Mouse (Mus musculus) MEL (cell line): ENCODE data around the gene Zfp507.

Source experiments
- CTCF ChIP-seq, 3 experiments: IDR thresholded peaks in 2 of 3; conservative IDR thresholded peaks in 1 of 3; 2 replicates each; pipeline ENCODE4 v1.5.1; 2011 to 2012; ENCODE audit warnings: low read length in 3 of 3, low read depth in 2 of 3, mild to moderate bottlenecking in 2 of 3, improper control_type of control experiment in 1 of 3, inconsistent platforms in 1 of 3, mixed read lengths in 1 of 3, moderate library complexity in 1 of 3; ENCODE audit not compliant: control insufficient read depth in 1 of 3, insufficient read depth in 1 of 3, poor library complexity in 1 of 3, severe bottlenecking in 1 of 3
- EP300 ChIP-seq, 2 experiments: IDR thresholded peaks; 2 replicates each; pipeline ENCODE4 v1.6.1; 2011; ENCODE audit warnings: improper control_type of control experiment in 2 of 2, low read length in 2 of 2, low read depth in 1 of 2, mild to moderate bottlenecking in 1 of 2
- GATA1 ChIP-seq: IDR thresholded peaks from 2 replicates; pipeline ENCODE4 v1.6.1; 2011; ENCODE audit warnings: low read depth, low read length, improper control_type of control experiment
- KAT2A ChIP-seq: conservative IDR thresholded peaks from 2 replicates; pipeline ENCODE4 v1.6.1; 2012; ENCODE audit warnings: low read depth, low read length, improper control_type of control experiment, inconsistent platforms
- MAFK ChIP-seq: IDR thresholded peaks from 2 replicates; pipeline ENCODE4 v1.6.1; 2011; ENCODE audit warnings: low read depth, mild to moderate bottlenecking, low read length, improper control_type of control experiment, borderline replicate concordance
- MAZ ChIP-seq: IDR thresholded peaks from 2 replicates; pipeline ENCODE4 v1.6.1; 2012; ENCODE audit warnings: low read depth, mild to moderate bottlenecking, inconsistent platforms, low read length, improper control_type of control experiment
- POLR2A ChIP-seq, 2 experiments: IDR thresholded peaks; 2 replicates each; pipeline ENCODE4 v1.6.1; 2011 to 2012; ENCODE audit warnings: low read length in 2 of 2, mild to moderate bottlenecking in 2 of 2, control low read depth in 1 of 2, improper control_type of control experiment in 1 of 2, low read depth in 1 of 2, moderate library complexity in 1 of 2; ENCODE audit not compliant: control insufficient read depth in 1 of 2, insufficient read depth in 1 of 2, poor library complexity in 1 of 2
- POLR2AphosphoS2 ChIP-seq: IDR thresholded peaks from 2 replicates; pipeline ENCODE4 v1.6.1; 2011; ENCODE audit warnings: low read length, improper control_type of control experiment
- ZC3H11A ChIP-seq: IDR thresholded peaks from 2 replicates; pipeline ENCODE4 v1.6.1; 2012; ENCODE audit warnings: low read depth, mild to moderate bottlenecking, inconsistent platforms, low read length, improper control_type of control experiment
- ZNF384 ChIP-seq: IDR thresholded peaks from 2 replicates; pipeline ENCODE4 v1.6.1; 2012; ENCODE audit warnings: low read depth, mild to moderate bottlenecking, inconsistent platforms, low read length, improper control_type of control experiment

GRCm38 (mm10) chr7:35782252-35782651, 20.6 kb downstream of the Zfp507 start:
- TF ChIP-seq POLR2A (IDR thresholded peaks at IDR 0.05; ENCODE audit: control insufficient read depth in 1 of 2, insufficient read depth in 1 of 2, low read depth in 1 of 2, low read length in 2 of 2, poor library complexity in 1 of 2) (no peak), CTCF (IDR thresholded peaks at IDR 0.05 in 2 of 3, conservative IDR thresholded peaks at IDR 0.05 in 1 of 3; ENCODE audit: control insufficient read depth in 1 of 3, insufficient read depth in 1 of 3, low read depth in 2 of 3, low read length in 3 of 3, poor library complexity in 1 of 3, severe bottlenecking in 1 of 3) (no peak), MAFK (no peak), POLR2AphosphoS2 (no peak), KAT2A (no peak), MAZ (no peak), EP300 (IDR thresholded peaks at IDR 0.05; ENCODE audit: low read depth in 1 of 2, low read length in 2 of 2) (no peak), ZNF384 (no peak), ZC3H11A (no peak), GATA1 (no peak)
